ENCODE assay signal across 22 mouse cellular contexts in genomic region chr1:64322197-64322596, GRCm38 (mm10).
"Had no signal": no experiment of that assay in that cellular context is flagged by ENCODE, and none has a peak within 500 bp of the region (broad histone marks: within the 10 kb centered on the region; RNA-seq: fewer than 3 reads in every experiment).

No protein-coding gene starts in this region.

- H3K9ac ChIP-seq: liver, embryonic 15.5 days; liver, postnatal 0 days; lung, embryonic 15.5 days; midbrain, embryonic 13.5 days; midbrain, embryonic 15.5 days; neural tube, embryonic 13.5 days; neural tube, embryonic 15.5 days had no signal

- H3K4me2 ChIP-seq: liver, embryonic 15.5 days; lung, embryonic 15.5 days; midbrain, embryonic 11.5 days; midbrain, embryonic 13.5 days; midbrain, embryonic 15.5 days; neural tube, embryonic 13.5 days; neural tube, embryonic 15.5 days had no signal

- H3K9me3 ChIP-seq: liver, embryonic 15.5 days; lung, embryonic 15.5 days; megakaryocyte, embryonic 14.5 days; midbrain, embryonic 13.5 days; midbrain, embryonic 15.5 days; neural tube, embryonic 13.5 days; neural tube, embryonic 15.5 days had no signal

- H3K4me1 ChIP-seq: liver, embryonic 15.5 days; lung, embryonic 15.5 days; megakaryocyte, embryonic 14.5 days; midbrain, embryonic 13.5 days; midbrain, embryonic 15.5 days; neural tube, embryonic 13.5 days; neural tube, embryonic 15.5 days had no signal

- H3K36me3 ChIP-seq: liver, embryonic 15.5 days; lung, embryonic 15.5 days; midbrain, embryonic 13.5 days; midbrain, embryonic 15.5 days; neural tube, embryonic 13.5 days; neural tube, embryonic 15.5 days had no signal

- ATAC-seq: liver, postnatal 0 days; lung, postnatal 0 days; midbrain, embryonic 13.5 days; midbrain, embryonic 15.5 days had no signal

- H3K4me3 ChIP-seq: liver, embryonic 15.5 days; lung, embryonic 15.5 days; megakaryocyte, embryonic 14.5 days; midbrain, embryonic 13.5 days; midbrain, embryonic 15.5 days; neural tube, embryonic 13.5 days; neural tube, embryonic 15.5 days had no signal

- H3K27me3 ChIP-seq: liver, embryonic 15.5 days; lung, embryonic 15.5 days; midbrain, embryonic 13.5 days; midbrain, embryonic 15.5 days; neural tube, embryonic 13.5 days; neural tube, embryonic 15.5 days had no signal

- DNase-seq: liver, postnatal 0 days; lung, adult 2 months; lung, postnatal 14 days; lung, postnatal 36 days; retina, postnatal 1 day; right cerebral cortex, adult 18-20 months; right cerebral cortex, postnatal 25 days; right cerebral cortex, postnatal 4 days; spleen, adult 18-20 months; thymus, adult 2 months; thymus, postnatal 25 days; thymus, postnatal 4 days had no signal

- H3K27ac ChIP-seq: liver, embryonic 15.5 days; lung, embryonic 15.5 days; macrophage; midbrain, embryonic 13.5 days; midbrain, embryonic 15.5 days; neural tube, embryonic 13.5 days; neural tube, embryonic 15.5 days had no signal
